ENCODE assay signal across 8 mouse cellular contexts in the genomic region with DNA sequence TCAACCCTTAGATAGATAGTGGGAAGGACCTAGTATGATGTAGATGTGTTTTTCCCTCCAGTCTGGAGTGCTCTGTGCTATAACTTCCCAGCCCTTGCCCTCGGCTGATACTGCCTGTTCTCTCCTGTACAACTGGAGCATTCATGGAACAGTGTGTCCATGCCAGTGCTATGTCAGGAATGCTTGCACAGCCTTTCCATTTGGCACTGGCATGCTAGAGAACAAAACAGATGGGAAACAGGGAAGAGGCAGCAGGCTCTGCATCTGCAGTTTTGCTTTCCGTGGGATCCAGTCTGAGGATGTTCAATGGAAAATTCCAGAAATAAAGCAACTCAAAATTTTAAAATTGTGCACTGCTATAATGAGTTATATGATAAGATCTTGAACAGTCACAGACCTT. TPM values are rescaled to one million over a fixed set of nuclear protein-coding genes. Genes with fewer than 3 reads are reported as not detected.
A peak's percentile ranks its signal among the peaks of the same experiment; 100 is the strongest.
DNase-seq lines count a peak whose midpoint lies in the region; ATAC-seq and TF ChIP-seq lines count a peak whose summit lies in the region.

No protein-coding gene starts in this region.

- TF ChIP-seq POLR2A in thymus, adult 2 months (IDR thresholded peaks at IDR 0.05; ENCODE audit: control insufficient read depth, extremely low read depth, insufficient read depth, low read length, poor library complexity) = no peak

- no peaks in the 10 kb centered on the region for H3K4me1 ChIP-seq in embryonic facial prominence, embryonic 14.5 days (ENCODE audit: control insufficient read depth, insufficient read depth, low read length)
- no peaks in the 10 kb centered on the region for H3K4me1 ChIP-seq in embryonic facial prominence, embryonic 10.5 days
- H3K4me1 ChIP-seq in heart, postnatal 0 days (ENCODE audit: control insufficient read depth, insufficient read depth) = peaks cover 26% of the 10 kb centered on the region
- no peaks in the 10 kb centered on the region for H3K4me1 ChIP-seq in thymus, adult 2 months (replicated peaks; ENCODE audit: control insufficient read depth, insufficient read depth, low read length)

- H3K27ac ChIP-seq in embryonic facial prominence, embryonic 14.5 days (replicated peaks; ENCODE audit: low read depth, low read length) = no peak overlapping the region
- H3K27ac ChIP-seq in embryonic facial prominence, embryonic 10.5 days (replicated peaks) = no peak overlapping the region
- peak overlapping the region; percentile 86 for H3K27ac ChIP-seq in heart, postnatal 0 days (ENCODE audit: low read depth)
- H3K27ac ChIP-seq in thymus, adult 2 months (ENCODE audit: control insufficient read depth, insufficient read depth, low read length) = no peak overlapping the region

- H3K4me3 ChIP-seq in embryonic facial prominence, embryonic 14.5 days (ENCODE audit: low read depth, low read length) = no peak overlapping the region
- H3K4me3 ChIP-seq in embryonic facial prominence, embryonic 10.5 days = no peak overlapping the region
- no peak overlapping the region for H3K4me3 ChIP-seq in heart, postnatal 0 days (ENCODE audit: low read depth, low read length)
- no peak overlapping the region for H3K4me3 ChIP-seq in thymus, adult 2 months (ENCODE audit: control insufficient read depth, insufficient read depth, low read length)

- peak; percentile 79; the same call in 1 of the 2 replicates for TF ChIP-seq EP300 in heart, postnatal 0 days (IDR thresholded peaks at IDR 0.05; ENCODE audit: low read depth)

- peak; percentile 11 for DNase-seq in embryonic facial prominence, embryonic 14.5 days (ENCODE audit: low spot score)
- no peak for DNase-seq in embryonic facial prominence, embryonic 10.5 days (ENCODE audit: low spot score)
- DNase-seq in cerebellum, adult 18-20 months = peak; percentile 66 to 78
- peak; percentile 65 for DNase-seq in heart, postnatal 0 days (ENCODE audit: low spot score)
- peak; percentile 74 to 84 for DNase-seq in left cerebral cortex, postnatal 36 days (ENCODE audit: low spot score in 2 of 2)
- no peak for DNase-seq in retina, postnatal 1 day
- DNase-seq in thymus, adult 2 months = no peak
- no peak for DNase-seq in thymus, adult 18-20 months

- no peaks in the 10 kb centered on the region for H3K9me3 ChIP-seq in embryonic facial prominence, embryonic 14.5 days (ENCODE audit: control insufficient read depth, low read length)
- no peaks in the 10 kb centered on the region for H3K9me3 ChIP-seq in embryonic facial prominence, embryonic 10.5 days
- no peaks in the 10 kb centered on the region for H3K9me3 ChIP-seq in heart, postnatal 0 days (replicated peaks; ENCODE audit: control insufficient read depth, low read length)

- intact Hi-C loops in left cerebral cortex, postnatal 36 days (cut with DNase I) = loop anchor here (5.0 kb wide), 1 partner anchor 48 kb away; a partner anchor contains a TSS

- TF ChIP-seq CTCF in heart, postnatal 0 days (IDR thresholded peaks at IDR 0.05; ENCODE audit: low read depth) = no peak
- TF ChIP-seq CTCF in thymus, adult 2 months (IDR thresholded peaks at IDR 0.05; ENCODE audit: borderline replicate concordance, control insufficient read depth, extremely low read depth, insufficient read depth, low read length, poor library complexity) = no peak

- ATAC-seq in embryonic facial prominence, embryonic 14.5 days (ENCODE audit: low read depth) = no peak
- ATAC-seq in heart, postnatal 0 days (ENCODE audit: insufficient read depth, low read depth) = peak; percentile 93

- H3K9ac ChIP-seq in embryonic facial prominence, embryonic 14.5 days (ENCODE audit: low read depth, low read length) = no peak overlapping the region
- no peak overlapping the region for H3K9ac ChIP-seq in heart, postnatal 0 days (replicated peaks; ENCODE audit: low read depth, low read length)

- 80% methylated on average over 2 of the region's 2 CpGs for WGBS in embryonic facial prominence, embryonic 14.5 days
- WGBS in embryonic facial prominence, embryonic 10.5 days = 92% methylated on average over 2 of the region's 2 CpGs
- WGBS in heart, postnatal 0 days = 22% methylated on average over 2 of the region's 2 CpGs
- 95% methylated on average over 2 of the region's 2 CpGs for WGBS in thymus, adult 2 months

- no peak overlapping the region for H3K4me2 ChIP-seq in embryonic facial prominence, embryonic 14.5 days (ENCODE audit: low read depth, low read length)
- no peak overlapping the region for H3K4me2 ChIP-seq in heart, postnatal 0 days (ENCODE audit: low read depth, low read length)

- no peaks in the 10 kb centered on the region for H3K27me3 ChIP-seq in embryonic facial prominence, embryonic 14.5 days (replicated peaks; ENCODE audit: control insufficient read depth, insufficient read depth, low read length)
- no peaks in the 10 kb centered on the region for H3K27me3 ChIP-seq in embryonic facial prominence, embryonic 10.5 days (replicated peaks; ENCODE audit: low read depth, poor library complexity, severe bottlenecking)
- H3K27me3 ChIP-seq in heart, postnatal 0 days (ENCODE audit: control insufficient read depth, insufficient read depth, low read length) = no peaks in the 10 kb centered on the region
- H3K27me3 ChIP-seq in thymus, adult 2 months (ENCODE audit: control insufficient read depth, insufficient read depth, low read length) = no peaks in the 10 kb centered on the region

- peaks cover 43% of the 10 kb centered on the region for H3K36me3 ChIP-seq in embryonic facial prominence, embryonic 14.5 days (ENCODE audit: control insufficient read depth, insufficient read depth, low read length)
- H3K36me3 ChIP-seq in embryonic facial prominence, embryonic 10.5 days (replicated peaks) = peaks cover 92% of the 10 kb centered on the region
- peaks cover 21% of the 10 kb centered on the region for H3K36me3 ChIP-seq in heart, postnatal 0 days (replicated peaks; ENCODE audit: control insufficient read depth, insufficient read depth, low read length)
- H3K36me3 ChIP-seq in thymus, adult 2 months (ENCODE audit: control insufficient read depth, insufficient read depth, low read length) = peaks cover 7% of the 10 kb centered on the region

RNA-seq across cellular contexts. Expression of a gene that starts 33.5 kb away (rescaled TPM):
- 44.4 and 44.5 TPM in 2 replicates for polyA plus RNA-seq in embryonic facial prominence, embryonic 14.5 days (2014; fragmentation: Nextera tagmentation; extraction: Ambion mirVana)
- polyA plus RNA-seq in embryonic facial prominence, embryonic 10.5 days (2016; fragmentation: Nextera tagmentation; extraction: Ambion mirVana) = 43.0 and 43.7 TPM in 2 replicates
- total RNA-seq in heart, postnatal 0 days (2014; rRNA removed; ENCODE audit: low replicate concordance) = 28.2 and 38.3 TPM in 2 replicates
- polyA plus RNA-seq in heart, postnatal 0 days (2015; fragmentation: Nextera tagmentation; extraction: Ambion mirVana) = 14.4 and 15.7 TPM in 2 replicates
- 100 to 1,000 TPM in 1 of 2 experiments, 10 to 100 TPM in 1; 69.5 to 115 TPM for total RNA-seq in left cerebral cortex, postnatal 36 days (2021)
- polyA plus RNA-seq in thymus, adult 2 months (2012; rRNA removed) = 149 and 160 TPM in 2 replicates

RNA-seq across cellular contexts. Expression of a gene that starts 49.5 kb away (rescaled TPM):
- polyA plus RNA-seq in embryonic facial prominence, embryonic 14.5 days (2014; fragmentation: Nextera tagmentation; extraction: Ambion mirVana) = 2.1 and 2.6 TPM in 2 replicates
- 2.1 and 3.4 TPM in 2 replicates for polyA plus RNA-seq in embryonic facial prominence, embryonic 10.5 days (2016; fragmentation: Nextera tagmentation; extraction: Ambion mirVana)
- 0.43 and 2.6 TPM in 2 replicates for total RNA-seq in heart, postnatal 0 days (2014; rRNA removed; ENCODE audit: low replicate concordance)
- polyA plus RNA-seq in heart, postnatal 0 days (2015; fragmentation: Nextera tagmentation; extraction: Ambion mirVana) = 0.41 TPM in 2 replicates
- 100 to 1,000 TPM; 112 to 116 TPM for total RNA-seq in left cerebral cortex, postnatal 36 days (2021)
- 3.4 and 3.5 TPM in 2 replicates for polyA plus RNA-seq in thymus, adult 2 months (2012; rRNA removed)

Comparison
In these comparisons a context has a peak if more than half of its experiments do, and no peak if none do; other contexts are left out.
1. DNase-seq: peak in embryonic facial prominence, embryonic 14.5 days (single experiment), cerebellum, adult 18-20 months (2 of 2), heart, postnatal 0 days (single experiment) and left cerebral cortex, postnatal 36 days (2 of 2); none in embryonic facial prominence, embryonic 10.5 days (single experiment), retina, postnatal 1 day (single experiment), thymus, adult 2 months (single experiment) and thymus, adult 18-20 months (0 of 2).